Comparison of ENCODE assay signal across 14 mouse cellular contexts in the genomic region with DNA sequence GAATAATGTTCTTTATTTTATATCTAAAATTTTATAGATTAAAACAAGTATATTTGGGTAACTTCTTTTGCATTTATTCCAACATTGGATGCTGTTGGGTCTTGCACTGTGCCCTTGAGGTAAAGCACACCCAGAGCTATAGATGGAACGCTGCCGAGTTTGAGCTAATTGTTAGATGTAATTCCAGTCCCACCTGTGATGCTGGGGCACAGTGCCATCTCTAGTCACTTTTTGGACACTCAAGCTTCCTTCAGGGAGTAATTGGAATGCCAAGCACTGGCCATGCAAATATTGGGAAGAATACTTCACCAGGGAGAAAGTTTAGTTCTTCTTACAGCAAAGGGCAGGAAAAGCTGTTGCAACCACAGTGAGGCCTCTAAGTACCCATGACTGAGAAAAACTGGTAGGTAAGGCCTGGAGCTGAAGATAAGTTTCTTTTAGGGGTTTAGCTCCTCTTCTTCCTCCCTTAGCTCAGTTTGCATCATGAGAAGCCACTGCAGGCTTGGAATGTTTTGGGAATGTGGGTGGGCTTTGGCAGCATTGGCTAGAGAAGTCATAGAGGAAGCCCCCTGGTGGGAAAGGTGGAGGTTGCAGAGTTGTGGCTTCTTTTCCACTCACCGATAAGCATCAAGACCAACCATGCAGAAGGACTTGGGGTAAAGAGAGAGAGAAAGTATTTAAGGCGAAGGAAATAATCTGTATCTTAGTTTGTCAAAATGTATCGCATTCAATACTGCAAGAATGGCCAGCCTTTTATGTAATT.
DNase-seq lines count a peak whose midpoint lies in the region; ATAC-seq and TF ChIP-seq lines count a peak whose summit lies in the region.
"Had no signal": no experiment of that assay in that cellular context is flagged by ENCODE, and none has a peak within 500 bp of the region (broad histone marks: within the 10 kb centered on the region; RNA-seq: fewer than 3 reads in every experiment).

No protein-coding gene starts in this region.

- ATAC-seq in intestine, postnatal 0 days: no peak
- ATAC-seq in intestine, embryonic 16.5 days: no peak
- ATAC-seq in lung, embryonic 16.5 days (ENCODE audit: low read depth): no peak
- no peak for ATAC-seq in megakaryocyte-erythroid progenitor cell, adult 5-6 weeks (replicated peaks; ENCODE audit: low FRiP score, low TSS enrichment, poor library complexity, severe bottlenecking)
- ATAC-seq: midbrain, embryonic 16.5 days had no signal

- no peaks in the 10 kb centered on the region for H3K36me3 ChIP-seq in intestine, postnatal 0 days (ENCODE audit: control insufficient read depth, insufficient read depth)
- H3K36me3 ChIP-seq in intestine, embryonic 16.5 days (ENCODE audit: control insufficient read depth, insufficient read depth, low read length): no peaks in the 10 kb centered on the region
- H3K36me3 ChIP-seq in ES-E14 (ENCODE audit: control insufficient read depth, insufficient read depth, low read length, poor library complexity, severe bottlenecking): no peaks in the 10 kb centered on the region
- no peaks in the 10 kb centered on the region for H3K36me3 ChIP-seq in lung, embryonic 16.5 days (ENCODE audit: control insufficient read depth, insufficient read depth, low read length)
- H3K36me3 ChIP-seq: G1E; heart, embryonic 13.5 days; limb, embryonic 12.5 days had no signal

- in situ Hi-C loops in ES-E14 (cut with MboI; ENCODE audit: low sequenced_read_pairs in 2 of 2, unreplicated experiment in 2 of 2): no loop called here

- no peaks in the 10 kb centered on the region for H3K4me1 ChIP-seq in intestine, postnatal 0 days (replicated peaks; ENCODE audit: control insufficient read depth, insufficient read depth, low read length)
- H3K4me1 ChIP-seq in intestine, embryonic 16.5 days (ENCODE audit: control insufficient read depth, insufficient read depth, low read length): no peaks in the 10 kb centered on the region
- H3K4me1 ChIP-seq in ES-E14 (ENCODE audit: control insufficient read depth in 2 of 2, insufficient read depth in 2 of 2, low read length in 2 of 2, poor library complexity in 1 of 2): no peaks in the 10 kb centered on the region
- H3K4me1 ChIP-seq in lung, embryonic 16.5 days (replicated peaks; ENCODE audit: control insufficient read depth, insufficient read depth, low read length): no peaks in the 10 kb centered on the region
- H3K4me1 ChIP-seq: limb, embryonic 12.5 days had no signal

- no peak overlapping the region for H3K4me3 ChIP-seq in intestine, postnatal 0 days (ENCODE audit: low read depth, low read length)
- H3K4me3 ChIP-seq in intestine, embryonic 16.5 days (ENCODE audit: low read length): no peak overlapping the region
- H3K4me3 ChIP-seq in ES-E14 (ENCODE audit: insufficient read depth in 1 of 2, low read depth in 1 of 2, low read length in 2 of 2, poor library complexity in 1 of 2, severe bottlenecking in 1 of 2): no peak overlapping the region
- H3K4me3 ChIP-seq in lung, embryonic 16.5 days (ENCODE audit: low read length): no peak overlapping the region
- H3K4me3 ChIP-seq: heart, embryonic 13.5 days; limb, embryonic 12.5 days had no signal

- no peak overlapping the region for H3K27ac ChIP-seq in intestine, postnatal 0 days (ENCODE audit: low read depth, low read length)
- no peak overlapping the region for H3K27ac ChIP-seq in intestine, embryonic 16.5 days (ENCODE audit: low read length)
- no peak overlapping the region for H3K27ac ChIP-seq in ES-E14 (ENCODE audit: insufficient read depth, low read depth, low read length, poor library complexity, severe bottlenecking)
- H3K27ac ChIP-seq in lung, embryonic 16.5 days (ENCODE audit: low read length): 0 out of 2 replicates have a peak overlapping the region, but pooled peaks have one; percentile 17
- H3K27ac ChIP-seq: heart, embryonic 13.5 days; limb, embryonic 12.5 days had no signal

- DNase-seq in ES-E14 (ENCODE audit: low read depth, low spot score): peak; percentile 38
- DNase-seq in cerebellum, postnatal 10 days: peak; percentile 75 to 84
- DNase-seq in natural killer cell, adult 2 months (ENCODE audit: low spot score in 2 of 2): no peak
- no peak for DNase-seq in urinary bladder, postnatal 10 days (ENCODE audit: low spot score)
- DNase-seq: kidney, adult 18-20 months; thymus, adult 2 months had no signal

- no peaks in the 10 kb centered on the region for H3K27me3 ChIP-seq in intestine, postnatal 0 days (replicated peaks; ENCODE audit: control insufficient read depth, insufficient read depth, low read length)
- H3K27me3 ChIP-seq in intestine, embryonic 16.5 days (replicated peaks; ENCODE audit: control insufficient read depth, insufficient read depth, low read length): no peaks in the 10 kb centered on the region
- H3K27me3 ChIP-seq in lung, embryonic 16.5 days (ENCODE audit: control insufficient read depth, insufficient read depth, low read depth, low read length): no peaks in the 10 kb centered on the region
- H3K27me3 ChIP-seq: limb, embryonic 12.5 days had no signal

- no peak overlapping the region for H3K9ac ChIP-seq in intestine, postnatal 0 days (ENCODE audit: low read depth, low read length)
- H3K9ac ChIP-seq in intestine, embryonic 16.5 days (ENCODE audit: low read depth, low read length): no peak overlapping the region
- no peak overlapping the region for H3K9ac ChIP-seq in ES-E14 (ENCODE audit: insufficient read depth, low read depth, low read length, poor library complexity, severe bottlenecking)
- no peak overlapping the region for H3K9ac ChIP-seq in lung, embryonic 16.5 days (ENCODE audit: low read length)
- H3K9ac ChIP-seq: heart, embryonic 13.5 days; limb, embryonic 12.5 days had no signal

- no peaks in the 10 kb centered on the region for H3K9me3 ChIP-seq in intestine, postnatal 0 days (ENCODE audit: control insufficient read depth)
- no peaks in the 10 kb centered on the region for H3K9me3 ChIP-seq in intestine, embryonic 16.5 days (ENCODE audit: control insufficient read depth, low read length)
- no peaks in the 10 kb centered on the region for H3K9me3 ChIP-seq in ES-E14 (ENCODE audit: control insufficient read depth, insufficient read depth, low read depth, low read length)
- no peaks in the 10 kb centered on the region for H3K9me3 ChIP-seq in lung, embryonic 16.5 days (ENCODE audit: control insufficient read depth, low read length)
- H3K9me3 ChIP-seq: heart, embryonic 13.5 days; limb, embryonic 12.5 days had no signal

- TF ChIP-seq CTCF in intestine, postnatal 0 days (IDR thresholded peaks at IDR 0.05; ENCODE audit: low read depth): peak; percentile 48

- H3K4me2 ChIP-seq in intestine, postnatal 0 days (replicated peaks; ENCODE audit: low read depth): no peak overlapping the region
- H3K4me2 ChIP-seq in intestine, embryonic 16.5 days (ENCODE audit: low read depth, low read length): no peak overlapping the region
- no peak overlapping the region for H3K4me2 ChIP-seq in lung, embryonic 16.5 days (ENCODE audit: low read depth, low read length)
- H3K4me2 ChIP-seq: heart, embryonic 13.5 days; limb, embryonic 12.5 days had no signal

- 87% methylated on average over 5 of the region's 5 CpGs for WGBS in intestine, postnatal 0 days
- 92% methylated on average over 5 of the region's 5 CpGs for WGBS in intestine, embryonic 16.5 days
- 81% methylated on average over 5 of the region's 5 CpGs for WGBS in lung, embryonic 16.5 days

TF ChIP-seq in ES-E14, 5 proteins besides CTCF, POLR2A, EP300 and RAD21:
- TF ChIP-seq ZC3H11A (IDR thresholded peaks at IDR 0.05; ENCODE audit: borderline replicate concordance, low read depth, low read length) (no peak), HCFC1 (IDR thresholded peaks at IDR 0.05; ENCODE audit: borderline replicate concordance, insufficient read depth, low read length) (no peak), CHD2 (IDR thresholded peaks at IDR 0.05; ENCODE audit: low read depth, low read length) (no peak), ZNF384 (IDR thresholded peaks at IDR 0.05; ENCODE audit: low read depth, low read length) (no peak), MAFK (IDR thresholded peaks at IDR 0.05; ENCODE audit: insufficient read depth, low read depth, low read length) (no peak)

Comparison
In these comparisons a context has a peak if more than half of its experiments do, and no peak if none do; other contexts are left out.
1. DNase-seq: peak in ES-E14 (single experiment) and cerebellum, postnatal 10 days (2 of 2); none in natural killer cell, adult 2 months (0 of 2) and urinary bladder, postnatal 10 days (single experiment).